Mouse (Mus musculus): ENCODE results near the gene Tcl1b4.

Tcl1b4 gene

GRCm38 (mm10) chr12:105248763-105249233 lies 47.0 kb downstream of the Tcl1b4 start:
- no peak for DNase-seq (ENCODE audit: low read depth)

- no peak for DNase-seq (ENCODE audit: low read depth)
Observed at GRCm38 (mm10) chr12:105253796-105254195, 52.0 kb downstream of the Tcl1b4 start.

Data from naive thymus-derived CD4-positive, alpha-beta T cell, adult 2 months (primary cell).